Mouse (Mus musculus) hindbrain, embryonic 13.5 days (tissue): ENCODE results near the gene Hs3st4. TPM values are rescaled to one million over a fixed set of nuclear protein-coding genes. Genes with fewer than 3 reads are reported as not detected.

Experiments used
- ATAC-seq: fragments of 200-750 bp; cut with Nextera tagmentation; 2 replicates; pipeline ENCODE4 v1.8.0; 2017; ENCODE audit warnings: moderate TSS enrichment; ENCODE audit not compliant: low FRiP score
- H3K27ac ChIP-seq: fragments of 300-500 bp; sonication (generic); 2 replicates; pipeline ENCODE4 v1.5.1; 2015; ENCODE audit warnings: inconsistent platforms, mild to moderate bottlenecking, moderate library complexity
- H3K27me3 ChIP-seq: fragments of 300-500 bp; sonication (generic); 2 replicates; pipeline ENCODE4 v1.6.1; 2015; ENCODE audit warnings: mild to moderate bottlenecking, inconsistent platforms
- H3K36me3 ChIP-seq: fragments of 300-500 bp; sonication (generic); 2 replicates; pipeline ENCODE4 v1.6.1; 2015; ENCODE audit warnings: mild to moderate bottlenecking, inconsistent platforms
- H3K4me1 ChIP-seq: fragments of 300-500 bp; sonication (generic); replicated peaks from 2 replicates; pipeline ENCODE4 v1.6.1; 2015; ENCODE audit warnings: inconsistent platforms
- H3K4me2 ChIP-seq: fragments of 300-500 bp; sonication (generic); 2 replicates; pipeline ENCODE4 v1.6.1; 2015; ENCODE audit warnings: inconsistent platforms, mild to moderate bottlenecking, moderate library complexity
- H3K4me3 ChIP-seq: fragments of 300-500 bp; sonication (generic); 2 replicates; pipeline ENCODE4 v1.5.1; 2015; ENCODE audit warnings: mild to moderate bottlenecking, inconsistent platforms
- H3K9ac ChIP-seq: fragments of 300-500 bp; sonication (generic); 2 replicates; pipeline ENCODE4 v1.6.1; 2015; ENCODE audit warnings: mild to moderate bottlenecking, inconsistent platforms
- H3K9me3 ChIP-seq: fragments of 300-500 bp; sonication (generic); 2 replicates; pipeline ENCODE4 v1.6.1; 2016; ENCODE audit warnings: inconsistent platforms
- WGBS: fragments of 180-500 bp; shearing (Covaris S2); methylation state at CpG from one replicate; pipeline ENCODE4 v1.1.7; 2015; 5-methylcytosine and 5-hydroxymethylcytosine counted together
- polyA plus RNA-seq: library from polyadenylated mRNA; unstranded; fragments of >200 nt; fragmentation: Nextera tagmentation; extraction: Ambion mirVana; gene quantifications from 2 replicates; pipeline ENCODE4 v1.2.1, GENCODE M21; 2015

Hs3st4 gene
- polyA plus RNA-seq: 4.5 and 7.2 TPM in 2 replicates

- H3K4me2 ChIP-seq: peak within 1 kb of the TSS; percentile 97
- no peaks in the 10 kb centered on the region for H3K9me3 ChIP-seq
- no peaks in the 10 kb centered on the region for H3K36me3 ChIP-seq
- peak within 1 kb of the TSS; percentile 23; the same call in 1 of the 2 replicates for H3K27ac ChIP-seq
- H3K9ac ChIP-seq: peak within 1 kb of the TSS; percentile 76
- peak; percentile 69 for ATAC-seq
- peak within 1 kb of the TSS; percentile 76 for H3K4me3 ChIP-seq
- WGBS: 0% methylated on average over 44 of the region's 74 CpGs
- peaks cover 91% of the 10 kb centered on the region for H3K27me3 ChIP-seq
- peaks cover 27% of the 10 kb centered on the region for H3K4me1 ChIP-seq
Observed at GRCm38 (mm10) chr7:123982461-123983038, at the start of gene Hs3st4. Gene Hs3st4, plus strand, starts transcription at chr7:123982869.

GRCm38 (mm10) chr7:123946836-123947235 is 35.8 kb upstream of the Hs3st4 start:
- Histone ChIP-seq H3K4me3 (no peak overlapping the region), H3K9ac (no peak overlapping the region), H3K4me1 (no peaks in the 10 kb centered on the region), H3K27ac (no peak overlapping the region), H3K36me3 (no peaks in the 10 kb centered on the region), H3K4me2 (no peak overlapping the region), H3K27me3 (no peaks in the 10 kb centered on the region), H3K9me3 (no peaks in the 10 kb centered on the region)
- ATAC-seq: no peak
- WGBS: 86% methylated on average over 3 of the region's 3 CpGs

- Histone ChIP-seq H3K4me1 (no peaks in the 10 kb centered on the region), H3K36me3 (no peaks in the 10 kb centered on the region), H3K27ac (no peak overlapping the region), H3K9me3 (no peaks in the 10 kb centered on the region), H3K4me3 (no peak overlapping the region), H3K4me2 (no peak overlapping the region), H3K27me3 (no peaks in the 10 kb centered on the region), H3K9ac (no peak overlapping the region)
- no peak for ATAC-seq
- 91% methylated on average over 5 of the region's 5 CpGs for WGBS
Observed at GRCm38 (mm10) chr7:123963021-123963420, 19.6 kb upstream of the Hs3st4 start.

GRCm38 (mm10) chr7:123964559-123965142 is 18.0 kb upstream of the Hs3st4 start:
- no peak overlapping the region for H3K9ac ChIP-seq
- ATAC-seq: no peak
- no peak overlapping the region for H3K27ac ChIP-seq
- H3K4me3 ChIP-seq: no peak overlapping the region
- H3K9me3 ChIP-seq: no peaks in the 10 kb centered on the region
- WGBS: 54% methylated on average over 10 of the region's 10 CpGs
- no peak overlapping the region for H3K4me2 ChIP-seq
- no peaks in the 10 kb centered on the region for H3K36me3 ChIP-seq
- H3K27me3 ChIP-seq: no peaks in the 10 kb centered on the region
- H3K4me1 ChIP-seq: no peaks in the 10 kb centered on the region

GRCm38 (mm10) chr7:123965515-123965914 is 17.2 kb upstream of the Hs3st4 start:
- Histone ChIP-seq H3K4me2 (no peak overlapping the region), H3K4me1 (no peaks in the 10 kb centered on the region), H3K27me3 (no peaks in the 10 kb centered on the region), H3K27ac (no peak overlapping the region), H3K9me3 (no peaks in the 10 kb centered on the region), H3K9ac (no peak overlapping the region), H3K36me3 (no peaks in the 10 kb centered on the region), H3K4me3 (no peak overlapping the region)
- ATAC-seq: no peak
- 77% methylated on average over 7 of the region's 7 CpGs for WGBS

DNA sequence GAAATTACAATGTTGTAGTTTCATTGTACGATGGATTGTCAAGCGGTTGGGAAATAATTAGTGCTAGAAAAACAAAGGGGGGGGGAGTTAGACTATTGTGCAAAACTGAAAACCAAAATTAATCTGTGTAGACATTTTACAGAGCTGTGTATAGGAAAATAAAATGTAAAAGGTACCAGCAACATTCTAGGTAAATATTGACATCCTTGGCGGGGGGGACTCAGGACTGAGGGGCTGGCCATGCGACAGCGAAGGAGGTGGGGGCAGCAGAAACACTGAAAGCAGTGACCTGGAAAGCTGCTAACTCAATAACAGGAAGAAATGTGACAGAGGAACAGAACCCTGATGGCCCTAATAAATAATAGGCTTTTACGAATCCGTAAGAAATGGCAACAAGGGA is 7.2 kb upstream of the Hs3st4 start:
- H3K4me3 ChIP-seq: no peak overlapping the region
- no peak for ATAC-seq
- no peaks in the 10 kb centered on the region for H3K36me3 ChIP-seq
- peaks cover 23% of the 10 kb centered on the region for H3K27me3 ChIP-seq
- no peak overlapping the region for H3K4me2 ChIP-seq
- no peaks in the 10 kb centered on the region for H3K9me3 ChIP-seq
- H3K9ac ChIP-seq: no peak overlapping the region
- no peak overlapping the region for H3K27ac ChIP-seq
- 0 out of 2 replicates have a peak, but pooled peaks cover 4% of the 10 kb centered on the region for H3K4me1 ChIP-seq
- 51% methylated on average over 7 of the region's 7 CpGs for WGBS

DNA sequence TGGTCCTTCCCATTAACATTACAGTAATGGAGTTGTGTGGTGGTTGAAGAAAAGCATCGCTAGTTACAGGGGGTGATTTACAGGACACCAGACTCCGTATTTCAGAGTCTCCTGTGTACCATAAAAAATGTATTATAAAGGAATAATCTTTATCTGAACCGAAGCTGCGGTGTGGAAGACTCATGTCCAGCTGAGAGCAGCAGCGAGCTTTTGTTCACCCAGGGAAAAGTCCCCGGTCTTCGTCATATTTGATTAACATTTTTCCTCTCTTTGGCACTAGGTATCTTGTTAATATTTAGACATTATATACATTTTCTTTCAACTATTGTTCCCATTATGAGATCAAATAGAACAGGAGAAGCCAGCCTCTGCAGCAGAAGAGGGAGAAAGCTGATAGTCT is 1.2 kb upstream of the Hs3st4 start:
- Histone ChIP-seq H3K27ac (no peak overlapping the region), H3K9me3 (no peaks in the 10 kb centered on the region), H3K36me3 (no peaks in the 10 kb centered on the region), H3K4me2 (peak overlapping the region; percentile 97), H3K9ac (no peak overlapping the region), H3K4me1 (peaks cover 27% of the 10 kb centered on the region), H3K27me3 (peaks cover 82% of the 10 kb centered on the region), H3K4me3 (peak overlapping the region; percentile 76; the same call in 1 of the 2 replicates)
- WGBS: 24% methylated on average over 7 of the region's 7 CpGs
- no peak for ATAC-seq

GRCm38 (mm10) chr7:123982010-123982409 is 659 bp upstream of the Hs3st4 start:
- Histone ChIP-seq H3K27me3 (peaks cover 86% of the 10 kb centered on the region), H3K36me3 (no peaks in the 10 kb centered on the region), H3K4me1 (peaks cover 27% of the 10 kb centered on the region), H3K9ac (peak overlapping the region; percentile 76), H3K9me3 (no peaks in the 10 kb centered on the region), H3K27ac (no peak overlapping the region), H3K4me3 (peak overlapping the region; percentile 76), H3K4me2 (peak overlapping the region; percentile 97)
- no peak for ATAC-seq
- 1% methylated on average over 5 of the region's 5 CpGs for WGBS

GRCm38 (mm10) chr7:123983177-123984046 is 743 bp downstream of the Hs3st4 start:
- H3K27ac ChIP-seq: peak overlapping the region; percentile 23; the same call in 1 of the 2 replicates
- ATAC-seq: peak; percentile 55; the same call in 1 of the 2 replicates
- H3K4me1 ChIP-seq: peaks cover 27% of the 10 kb centered on the region
- peaks cover 98% of the 10 kb centered on the region for H3K27me3 ChIP-seq
- H3K4me3 ChIP-seq: peak overlapping the region; percentile 76
- H3K9ac ChIP-seq: peak overlapping the region; percentile 76
- WGBS: under 1% methylated on average over 85 of the region's 97 CpGs
- no peaks in the 10 kb centered on the region for H3K9me3 ChIP-seq
- peak overlapping the region; percentile 97 for H3K4me2 ChIP-seq
- H3K36me3 ChIP-seq: no peaks in the 10 kb centered on the region

GRCm38 (mm10) chr7:123992121-123992520 is 9.5 kb downstream of the Hs3st4 start:
- 44% methylated on average over 3 of the region's 3 CpGs for WGBS
- no peak overlapping the region for H3K27ac ChIP-seq
- peaks cover 18% of the 10 kb centered on the region for H3K27me3 ChIP-seq
- no peaks in the 10 kb centered on the region for H3K9me3 ChIP-seq
- no peaks in the 10 kb centered on the region for H3K36me3 ChIP-seq
- no peak overlapping the region for H3K4me2 ChIP-seq
- H3K4me3 ChIP-seq: no peak overlapping the region
- ATAC-seq: no peak
- H3K9ac ChIP-seq: no peak overlapping the region
- no peaks in the 10 kb centered on the region for H3K4me1 ChIP-seq

- no peak overlapping the region for H3K4me3 ChIP-seq
- H3K4me1 ChIP-seq: no peaks in the 10 kb centered on the region
- no peak overlapping the region for H3K27ac ChIP-seq
- no peaks in the 10 kb centered on the region for H3K9me3 ChIP-seq
- no peak overlapping the region for H3K4me2 ChIP-seq
- H3K36me3 ChIP-seq: no peaks in the 10 kb centered on the region
- H3K9ac ChIP-seq: no peak overlapping the region
- no peaks in the 10 kb centered on the region for H3K27me3 ChIP-seq
- ATAC-seq: no peak
- WGBS: 51% methylated on average over 3 of the region's 3 CpGs
Observed at GRCm38 (mm10) chr7:123997266-123997665, 14.6 kb downstream of the Hs3st4 start.

GRCm38 (mm10) chr7:123998601-123999000 is 15.9 kb downstream of the Hs3st4 start:
- 79% methylated on average over 7 of the region's 7 CpGs for WGBS
- no peaks in the 10 kb centered on the region for H3K9me3 ChIP-seq

More at GRCm38 (mm10) chr7:123998601-123999000, 15.9 kb downstream of the Hs3st4 start:
- no peak overlapping the region for H3K4me3 ChIP-seq
- no peaks in the 10 kb centered on the region for H3K4me1 ChIP-seq
- H3K27ac ChIP-seq: no peak overlapping the region
- H3K9ac ChIP-seq: no peak overlapping the region
- ATAC-seq: no peak
- no peak overlapping the region for H3K4me2 ChIP-seq
- H3K27me3 ChIP-seq: no peaks in the 10 kb centered on the region
- H3K36me3 ChIP-seq: no peaks in the 10 kb centered on the region
